In genomic region chr6:119201575-119201974, GRCm38 (mm10) we compare ENCODE assay signal across 24 mouse cellular contexts. TPM values are rescaled to one million over a fixed set of nuclear protein-coding genes. Genes with fewer than 3 reads are reported as not detected.
A peak's percentile ranks its signal among the peaks of the same experiment; 100 is the strongest.
DNase-seq lines count a peak whose midpoint lies in the region; ATAC-seq and TF ChIP-seq lines count a peak whose summit lies in the region.
"Had no signal": no experiment of that assay in that cellular context is flagged by ENCODE, and none has a peak within 500 bp of the region (broad histone marks: within the 10 kb centered on the region; RNA-seq: fewer than 3 reads in every experiment).

No protein-coding gene starts in this region.

- no peaks in the 10 kb centered on the region for H3K27me3 ChIP-seq in heart, adult 2 months (ENCODE audit: control insufficient read depth, insufficient read depth, low read length)
- H3K27me3 ChIP-seq in heart, embryonic 14.5 days (ENCODE audit: control insufficient read depth, insufficient read depth, low read length) = no peaks in the 10 kb centered on the region
- H3K27me3 ChIP-seq in heart, postnatal 0 days (ENCODE audit: control insufficient read depth, insufficient read depth, low read length) = no peaks in the 10 kb centered on the region
- H3K27me3 ChIP-seq: CH12.LX; embryonic facial prominence, embryonic 13.5 days; forebrain, embryonic 12.5 days; hindbrain, embryonic 12.5 days; Patski had no signal

- no peak overlapping the region for H3K9ac ChIP-seq in heart, adult 2 months (ENCODE audit: low read depth, low read length)
- H3K9ac ChIP-seq in heart, embryonic 14.5 days (ENCODE audit: low read length) = no peak overlapping the region; the same call in 1 of the 2 replicates
- H3K9ac ChIP-seq in heart, postnatal 0 days (replicated peaks; ENCODE audit: low read depth, low read length) = no peak overlapping the region
- H3K9ac ChIP-seq: embryonic facial prominence, embryonic 13.5 days; forebrain, embryonic 12.5 days; hindbrain, embryonic 12.5 days had no signal

- H3K27ac ChIP-seq in heart, adult 2 months = peak overlapping the region; percentile 43
- peak overlapping the region; percentile 53 to 63 for H3K27ac ChIP-seq in heart, embryonic 14.5 days (replicated peaks in 1 of 2; ENCODE audit: control insufficient read depth in 1 of 2, insufficient read depth in 1 of 2, low read depth in 2 of 2, low read length in 2 of 2)
- H3K27ac ChIP-seq in heart, postnatal 0 days (ENCODE audit: low read depth) = peak overlapping the region; percentile 71; the same call in 1 of the 2 replicates
- H3K27ac ChIP-seq: embryonic facial prominence, embryonic 13.5 days; forebrain, embryonic 12.5 days; hindbrain, embryonic 12.5 days had no signal

- H3K4me2 ChIP-seq in heart, embryonic 14.5 days (ENCODE audit: low read length) = no peak overlapping the region
- no peak overlapping the region for H3K4me2 ChIP-seq in heart, postnatal 0 days (ENCODE audit: low read depth, low read length)
- H3K4me2 ChIP-seq: embryonic facial prominence, embryonic 13.5 days; forebrain, embryonic 12.5 days; hindbrain, embryonic 12.5 days had no signal

- H3K79me2 ChIP-seq in heart, adult 2 months (replicated peaks; ENCODE audit: control insufficient read depth, insufficient read depth, low read length) = no peaks in the 10 kb centered on the region

- intact Hi-C loops in heart, adult 2 months (cut with DNase I) = no loop called here
- intact Hi-C loops in heart, postnatal 14 days (cut with DNase I) = no loop called here
- intact Hi-C loops in heart, postnatal 10 days (cut with DNase I) = no loop called here

- 68% methylated on average over 4 of the region's 4 CpGs for WGBS in heart, adult 2 months
- 33% methylated on average over 4 of the region's 4 CpGs for WGBS in heart, embryonic 14.5 days
- 18% methylated on average over 4 of the region's 4 CpGs for WGBS in heart, postnatal 0 days

- H3K4me3 ChIP-seq in heart, adult 2 months = no peak overlapping the region
- H3K4me3 ChIP-seq in heart, embryonic 14.5 days (ENCODE audit: control insufficient read depth in 1 of 2, insufficient read depth in 1 of 2, low read depth in 1 of 2, low read length in 2 of 2) = no peak overlapping the region
- no peak overlapping the region for H3K4me3 ChIP-seq in heart, postnatal 0 days (ENCODE audit: low read depth, low read length)
- H3K4me3 ChIP-seq: embryonic facial prominence, embryonic 13.5 days; forebrain, embryonic 12.5 days; hindbrain, embryonic 12.5 days had no signal

- peaks cover 1% of the 10 kb centered on the region; the same call in 1 of the 2 replicates for H3K4me1 ChIP-seq in heart, adult 2 months (ENCODE audit: control insufficient read depth, insufficient read depth, low read length)
- H3K4me1 ChIP-seq in heart, embryonic 14.5 days (ENCODE audit: control insufficient read depth in 2 of 2, insufficient read depth in 2 of 2, low read length in 2 of 2) = peaks cover 44 to 74% of the 10 kb centered on the region in 2 experiments
- H3K4me1 ChIP-seq in heart, postnatal 0 days (ENCODE audit: control insufficient read depth, insufficient read depth) = peaks cover 44% of the 10 kb centered on the region

- TF ChIP-seq CTCF in heart, adult 2 months (IDR thresholded peaks at IDR 0.05) = no peak
- no peak for TF ChIP-seq CTCF in heart, postnatal 0 days (IDR thresholded peaks at IDR 0.05; ENCODE audit: low read depth)

- no peaks in the 10 kb centered on the region for H3K36me3 ChIP-seq in heart, adult 2 months (ENCODE audit: control insufficient read depth, insufficient read depth, low read length)
- H3K36me3 ChIP-seq in heart, embryonic 14.5 days (ENCODE audit: control insufficient read depth, insufficient read depth, low read length) = no peaks in the 10 kb centered on the region
- no peaks in the 10 kb centered on the region for H3K36me3 ChIP-seq in heart, postnatal 0 days (replicated peaks; ENCODE audit: control insufficient read depth, insufficient read depth, low read length)

- TF ChIP-seq EP300 in heart, adult 2 months (IDR thresholded peaks at IDR 0.05; ENCODE audit: insufficient read depth, low read depth, low read length) = 0 out of 2 replicates have a peak, but pooled peaks have one; percentile 43
- no peak for TF ChIP-seq EP300 in heart, postnatal 0 days (IDR thresholded peaks at IDR 0.05; ENCODE audit: low read depth)

- peak in 1 of 2 experiments; percentile 37 for DNase-seq in heart, adult 2 months
- DNase-seq in heart, postnatal 14 days = no peak
- DNase-seq in heart, postnatal 10 days = no peak
- peak; percentile 65 for DNase-seq in heart, postnatal 0 days (ENCODE audit: low spot score)
- DNase-seq: adrenal gland, postnatal 14 days; cerebellum, adult 11-12 months; cerebellum, adult 9-10 months; cerebellum, postnatal 25 days; gastrocnemius, postnatal 14 days; kidney, adult 8-10 months had no signal

- H3K9me3 ChIP-seq in heart, embryonic 14.5 days (ENCODE audit: control insufficient read depth, low read length) = no peaks in the 10 kb centered on the region
- H3K9me3 ChIP-seq in heart, postnatal 0 days (replicated peaks; ENCODE audit: control insufficient read depth, low read length) = no peaks in the 10 kb centered on the region
- H3K9me3 ChIP-seq: embryonic facial prominence, embryonic 13.5 days; forebrain, embryonic 12.5 days; hindbrain, embryonic 12.5 days had no signal

- peak; percentile 55; the same call in 1 of the 2 replicates for ATAC-seq in heart, embryonic 14.5 days (ENCODE audit: insufficient number of reproducible peaks, insufficient read depth, low FRiP score, low read depth)
- ATAC-seq in heart, postnatal 0 days (ENCODE audit: insufficient read depth, low read depth) = peak; percentile 63
- 0 out of 2 replicates have a peak, but pooled peaks have one; percentile 43 for ATAC-seq in monocyte, adult 5-6 weeks (replicated peaks; ENCODE audit: insufficient number of reproducible peaks, low FRiP score, low TSS enrichment, poor library complexity, severe bottlenecking)
- ATAC-seq: activated CD4-positive, CD25-positive, alpha-beta regulatory T cell, adult 4 months; forebrain, embryonic 16.5 days; hindbrain, embryonic 16.5 days; inflammation-experienced regulatory T-cells, adult 6 months; intestine, postnatal 0 days; Patski had no signal

- TF ChIP-seq POLR2A in heart, adult 2 months (IDR thresholded peaks at IDR 0.05; ENCODE audit: insufficient read depth, low read depth, low read length) = no peak

RNA-seq across cellular contexts. Expression of gene Cacna1c, which starts 5.4 kb away (rescaled TPM):
- total RNA-seq in heart, adult 2 months (2021) = 100 to 1,000 TPM; 194 to 228 TPM
- polyA plus RNA-seq in heart, adult 2 months (2012; rRNA removed) = 56.8 and 76.3 TPM in 2 replicates
- 100 to 1,000 TPM; 195 to 220 TPM for total RNA-seq in heart, postnatal 14 days (2021)
- 60.9 and 68.3 TPM in 2 replicates for polyA plus RNA-seq in heart, embryonic 14.5 days (2014; fragmentation: Nextera tagmentation; extraction: Ambion mirVana)
- total RNA-seq in heart, postnatal 10 days (2021) = 100 to 1,000 TPM; 207 to 222 TPM
- total RNA-seq in heart, postnatal 0 days (2014; rRNA removed; ENCODE audit: low replicate concordance) = 120 and 159 TPM in 2 replicates
- polyA plus RNA-seq in heart, postnatal 0 days (2015; fragmentation: Nextera tagmentation; extraction: Ambion mirVana) = 46.5 and 51.3 TPM in 2 replicates
- not detected in 3 replicates for total RNA-seq in monocyte, adult 5-6 weeks (2017)
- total RNA-seq: granulocyte monocyte progenitor cell, adult 5-6 weeks had no signal

RNA-seq across cellular contexts. Expression of gene Dcp1b, which starts 26.5 kb away (rescaled TPM):
- 1 to 10 TPM; 2.6 to 2.7 TPM for total RNA-seq in heart, adult 2 months (2021)
- 4.8 and 4.9 TPM in 2 replicates for polyA plus RNA-seq in heart, adult 2 months (2012; rRNA removed)
- 1 to 10 TPM; 4.0 to 4.4 TPM for total RNA-seq in heart, postnatal 14 days (2021)
- polyA plus RNA-seq in heart, embryonic 14.5 days (2014; fragmentation: Nextera tagmentation; extraction: Ambion mirVana) = 8.6 and 8.9 TPM in 2 replicates
- 1 to 10 TPM; 4.2 to 5.3 TPM for total RNA-seq in heart, postnatal 10 days (2021)
- 8.8 and 12.4 TPM in 2 replicates for total RNA-seq in heart, postnatal 0 days (2014; rRNA removed; ENCODE audit: low replicate concordance)
- polyA plus RNA-seq in heart, postnatal 0 days (2015; fragmentation: Nextera tagmentation; extraction: Ambion mirVana) = 9.9 and 11.4 TPM in 2 replicates
- total RNA-seq in monocyte, adult 5-6 weeks (2017) = 15.3 to 24.8 TPM (median 15.7 TPM) in 3 replicates

RNA-seq across cellular contexts. Expression of gene Cacna2d4, which starts 34.8 kb away (rescaled TPM):
- not detected for total RNA-seq in heart, adult 2 months (2021)
- 0.23 TPM in 2 replicates for polyA plus RNA-seq in heart, adult 2 months (2012; rRNA removed)
- under 1 TPM in 1 of 2 experiments, not detected in 1; 0.12 TPM for total RNA-seq in heart, postnatal 14 days (2021)
- not detected in 2 replicates for polyA plus RNA-seq in heart, embryonic 14.5 days (2014; fragmentation: Nextera tagmentation; extraction: Ambion mirVana)
- total RNA-seq in heart, postnatal 10 days (2021) = not detected
- not detected in 2 replicates for total RNA-seq in heart, postnatal 0 days (2014; rRNA removed; ENCODE audit: low replicate concordance)
- polyA plus RNA-seq in heart, postnatal 0 days (2015; fragmentation: Nextera tagmentation; extraction: Ambion mirVana) = not detected in 2 replicates
- 0.29 to 1.9 TPM (median 0.43 TPM) in 3 replicates for total RNA-seq in monocyte, adult 5-6 weeks (2017)
- total RNA-seq: adrenal gland, adult 18-20 months; adrenal gland, postnatal 14 days had no signal
- polyA plus RNA-seq: embryonic facial prominence, embryonic 13.5 days; forebrain, embryonic 12.5 days had no signal

Comparison
In these comparisons a context has a peak if more than half of its experiments do, and no peak if none do; other contexts are left out.
1. RNA of gene Cacna1c, which starts 5.4 kb away (total RNA-seq): 194 to 228 TPM in heart, adult 2 months, 207 to 222 TPM in heart, postnatal 10 days, 195 to 220 TPM in heart, postnatal 14 days and 120 to 159 TPM in heart, postnatal 0 days; not detected in monocyte, adult 5-6 weeks; every median in the first group is over 100 times any median in the second.
2. Peak in every context shown above with its lines, with median percentiles within 50 percentile points of each other: H3K27ac ChIP-seq and ATAC-seq.